Mouse (Mus musculus): Measurements from ENCODE around the gene Cracr2b.
A peak's percentile ranks its signal among the peaks of the same experiment; 100 is the strongest.

The Cracr2b gene

GRCm38 (mm10) chr7:141469352-141469751 is 8.5 kb downstream of the Cracr2b start:
- DNase-seq (ENCODE audit: low read depth, low spot score) = no peak

- no peak for DNase-seq (ENCODE audit: low read depth, low spot score)
Observed at GRCm38 (mm10) chr7:141469901-141470636, 9.2 kb downstream of the Cracr2b start.

GRCm38 (mm10) chr7:141470637-141470944 is 9.7 kb downstream of the Cracr2b start:
- no peak for DNase-seq (ENCODE audit: low read depth, low spot score)

- DNase-seq (ENCODE audit: low read depth, low spot score) = no peak
Observed at GRCm38 (mm10) chr7:141471236-141471635, 10.3 kb downstream of the Cracr2b start.

GRCm38 (mm10) chr7:141472226-141472625 is 11.3 kb downstream of the Cracr2b start:
- no peak for DNase-seq (ENCODE audit: low read depth, low spot score)

- no peak for DNase-seq (ENCODE audit: low read depth, low spot score)
Observed at GRCm38 (mm10) chr7:141472763-141473162, 11.9 kb downstream of the Cracr2b start.

GRCm38 (mm10) chr7:141474160-141474559 is 13.3 kb downstream of the Cracr2b start:
- DNase-seq (ENCODE audit: low read depth, low spot score) = no peak

- peak; percentile 90 for DNase-seq (ENCODE audit: low read depth, low spot score)
Observed at GRCm38 (mm10) chr7:141475011-141475804, 14.3 kb downstream of the Cracr2b start, which contains the start of the genes Polr2l and Tspan4. Gene Polr2l (minus strand): TSS chr7:141475132. Gene Tspan4 (plus strand): TSS chr7:141475240.

GRCm38 (mm10) chr7:141475805-141476158 is 14.9 kb downstream of the Cracr2b start:
- DNase-seq (ENCODE audit: low read depth, low spot score) = no peak

- peak; percentile 45 for DNase-seq (ENCODE audit: low read depth, low spot score)
Observed at GRCm38 (mm10) chr7:141476226-141476980, 15.5 kb downstream of the Cracr2b start.

- peak; percentile 23 for DNase-seq (ENCODE audit: low read depth, low spot score)
Observed at GRCm38 (mm10) chr7:141476981-141477370, 16.1 kb downstream of the Cracr2b start.

- DNase-seq (ENCODE audit: low read depth, low spot score) = no peak
Observed at GRCm38 (mm10) chr7:141477578-141478269, 16.8 kb downstream of the Cracr2b start.

- no peak for DNase-seq (ENCODE audit: low read depth, low spot score)
Observed at GRCm38 (mm10) chr7:141478270-141478748, 17.4 kb downstream of the Cracr2b start.

GRCm38 (mm10) chr7:141480842-141481497 is 20.1 kb downstream of the Cracr2b start:
- DNase-seq (ENCODE audit: low read depth, low spot score) = peak; percentile 92

GRCm38 (mm10) chr7:141481498-141482401 is 20.9 kb downstream of the Cracr2b start:
- peak; percentile 73 for DNase-seq (ENCODE audit: low read depth, low spot score)

GRCm38 (mm10) chr7:141482531-141483024 is 21.7 kb downstream of the Cracr2b start:
- no peak for DNase-seq (ENCODE audit: low read depth, low spot score)

- no peak for DNase-seq (ENCODE audit: low read depth, low spot score)
Observed at GRCm38 (mm10) chr7:141483114-141483653, 22.3 kb downstream of the Cracr2b start.

- no peak for DNase-seq (ENCODE audit: low read depth, low spot score)
Observed at GRCm38 (mm10) chr7:141484186-141485120, 23.6 kb downstream of the Cracr2b start.

All from CD4-positive, CD25-positive, alpha-beta regulatory T cell, adult 2 months (primary cell).